ENCODE assay signal across 17 mouse cellular contexts in the genomic region with DNA sequence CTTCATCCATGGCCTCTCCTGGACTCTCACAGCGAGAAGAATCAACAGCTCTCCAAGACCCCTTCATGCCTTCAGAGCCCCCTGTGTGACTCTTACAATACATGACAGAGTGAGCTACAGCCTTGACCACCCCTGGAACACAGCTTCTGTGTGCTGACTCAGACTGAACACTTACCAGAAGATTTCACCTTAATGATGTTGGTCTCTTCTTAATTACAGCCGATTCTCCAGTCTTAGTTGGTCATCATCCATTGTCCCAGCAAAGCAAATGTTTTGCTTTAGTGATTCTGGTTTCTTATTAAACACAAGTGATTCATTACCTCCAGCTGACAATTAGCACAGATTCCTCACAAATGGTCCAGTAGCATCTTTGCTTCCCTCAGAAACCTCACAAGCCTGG.
DNase-seq lines count a peak whose midpoint lies in the region; ATAC-seq and TF ChIP-seq lines count a peak whose summit lies in the region.
"Had no signal": no experiment of that assay in that cellular context is flagged by ENCODE, and none has a peak within 500 bp of the region (broad histone marks: within the 10 kb centered on the region; RNA-seq: fewer than 3 reads in every experiment).

No protein-coding gene starts in this region.

- POLR2A ChIA-PET in Patski (lab: Charles Lee), result no interaction called here

- peak; percentile 73 for DNase-seq in Patski (ENCODE audit: low read depth, low spot score)
- no peak for DNase-seq in testis, postnatal 14 days (ENCODE audit: low spot score)
- DNase-seq: adrenal gland, adult 2 months; adrenal gland, adult 8-10 months; adrenal gland, postnatal 10 days; adrenal gland, postnatal 14 days; adrenal gland, postnatal 25 days; adrenal gland, postnatal 36 days; B cell, adult 2 months; cerebellum, adult 11 months; cerebellum, adult 11-12 months; cerebellum, adult 18-20 months; cerebellum, adult 2 months; cerebellum, adult 8-10 months had no signal

- no peaks in the 10 kb centered on the region for H3K27me3 ChIP-seq in Patski
- H3K27me3 ChIP-seq: CH12.LX had no signal

- in situ Hi-C loops in Patski (cut with MboI; ENCODE audit: low pct_unique_long_range_greater_than_20kb), result loop anchor here (10.0 kb wide), 1 partner anchor 127 kb away; no protein-coding TSS in a partner anchor

- TF ChIP-seq CTCF in Patski (IDR thresholded peaks at IDR 0.05), result no peak

- peak; percentile 88 for ATAC-seq in Patski
- ATAC-seq: activated CD4-positive, CD25-positive, alpha-beta regulatory T cell, adult 4 months; CD4-positive, CD25-positive, alpha-beta regulatory T cell, adult 4 months had no signal

- CTCF ChIA-PET in Patski (lab: Charles Lee), result interaction anchor here (0.7 to 1.3 kb wide), 3 partner anchors 10 to 32 kb away, joined by 3 read pairs; no protein-coding TSS in a partner anchor
